Mouse (Mus musculus): Measurements from ENCODE around the gene 4930435E12Rik.

The 4930435E12Rik gene

GRCm38 (mm10) chr16:38772906-38773496 lies 55.5 kb downstream of the 4930435E12Rik start:
- CTCF ChIA-PET = no interaction called here
- POLR2A ChIA-PET = no interaction called here

DNA sequence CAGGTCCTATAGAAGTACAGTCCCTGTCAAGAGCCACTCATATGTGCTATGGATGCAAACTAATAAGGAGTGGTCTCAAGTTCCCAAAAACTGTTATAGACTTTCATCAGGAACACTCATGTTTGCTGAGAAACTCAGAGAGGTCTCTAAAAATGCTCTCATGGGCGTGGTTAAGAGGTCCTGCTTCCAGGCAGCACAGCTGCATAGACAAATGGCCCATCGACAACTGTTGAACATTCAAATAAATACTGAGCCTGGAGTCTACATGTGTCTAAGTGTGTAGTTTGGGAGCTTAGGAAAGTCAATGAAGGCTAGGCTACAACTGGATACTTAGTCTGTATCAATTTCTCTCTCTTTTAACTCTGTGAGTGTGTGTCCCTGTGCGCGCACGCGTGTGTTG lies 57.4 kb downstream of the 4930435E12Rik start:
- POLR2A ChIA-PET = no interaction called here
- CTCF ChIA-PET = no interaction called here

- ChIA-PET POLR2A (no interaction called here), CTCF (no interaction called here)
Measured at GRCm38 (mm10) chr16:38769529-38769928, 59.0 kb downstream of the 4930435E12Rik start.

- ChIA-PET POLR2A (no interaction called here), CTCF (interaction anchor here in 1 of 4 experiments (0.6 kb wide), 1 partner anchor 137 kb away, joined by 8 read pairs; no protein-coding TSS in a partner anchor)
Measured at GRCm38 (mm10) chr16:38768386-38768785, 60.2 kb downstream of the 4930435E12Rik start.

DNA sequence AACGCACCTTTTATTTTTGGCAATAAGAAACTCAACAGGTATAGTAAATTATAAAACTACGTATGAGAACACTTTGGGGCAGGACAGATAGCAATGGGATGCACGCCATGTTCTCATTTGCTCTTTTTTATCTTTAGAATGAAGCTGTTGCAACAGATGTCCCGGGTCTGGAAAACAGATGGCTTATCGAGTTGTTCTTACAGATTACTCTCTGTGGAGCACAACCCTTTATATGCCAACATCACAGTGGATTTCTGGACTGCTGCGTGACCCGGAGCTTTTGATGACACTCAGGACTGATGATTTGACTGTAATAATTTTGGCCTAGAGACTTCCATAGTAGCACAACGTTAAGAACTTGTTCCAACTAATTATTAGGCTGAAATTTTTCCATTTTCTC lies 60.8 kb downstream of the 4930435E12Rik start:
- POLR2A ChIA-PET = no interaction called here
- CTCF ChIA-PET = no interaction called here

DNA sequence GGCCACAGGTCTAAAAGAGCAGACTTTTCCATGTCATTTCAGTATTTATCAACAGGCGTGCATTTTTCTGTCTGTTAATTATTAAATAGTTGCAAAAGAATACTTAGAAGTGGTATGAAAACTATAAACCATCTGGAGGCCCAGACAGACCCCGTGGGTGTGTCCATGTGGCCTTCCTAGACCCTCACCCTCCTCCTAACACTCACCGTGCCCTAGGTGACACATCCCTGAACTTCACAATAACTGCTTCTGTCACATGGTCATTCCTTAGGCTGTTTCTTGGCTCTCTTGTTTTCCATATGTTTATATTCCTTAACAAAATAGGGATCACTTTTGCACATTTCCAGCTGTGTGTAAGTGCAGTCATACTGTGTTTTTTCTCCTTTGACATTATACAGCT lies 61.9 kb downstream of the 4930435E12Rik start:
- ChIA-PET POLR2A (interaction anchor here in 2 of 4 experiments (0.6 to 1.3 kb wide), 2 partner anchors 8 to 466 kb away, joined by 3 to 4 read pairs; no protein-coding TSS in a partner anchor), CTCF (no interaction called here)

- CTCF ChIA-PET = no interaction called here
- POLR2A ChIA-PET = interaction anchor here in 1 of 4 experiments (0.6 kb wide), 1 partner anchor 9 kb away, joined by 3 read pairs; no protein-coding TSS in a partner anchor
Measured at GRCm38 (mm10) chr16:38763508-38763907, 65.0 kb downstream of the 4930435E12Rik start.

- ChIA-PET CTCF (no interaction called here), POLR2A (no interaction called here)
Measured at GRCm38 (mm10) chr16:38762401-38762800, 66.1 kb downstream of the 4930435E12Rik start.
